Mouse (Mus musculus) thymus, adult 2 months (tissue): ENCODE data around the gene Mthfr. TPM values are rescaled to one million over a fixed set of nuclear protein-coding genes. Genes with fewer than 3 reads are reported as not detected.

Experiments used
- DNase-seq: peaks from one replicate; pipeline ENCODE4 v3.0.0; 2021
- H3K27ac ChIP-seq: fragments of 200-500 bp; 2 replicates; pipeline ENCODE4 v1.5.1; 2012; ENCODE audit warnings: low read length, control low read depth; ENCODE audit not compliant: control insufficient read depth, insufficient read depth
- H3K27me3 ChIP-seq: fragments of 200-500 bp; 2 replicates; pipeline ENCODE4 v1.6.1; 2012; ENCODE audit warnings: mild to moderate bottlenecking, low read length, moderate library complexity, mixed read lengths; ENCODE audit not compliant: control insufficient read depth, insufficient read depth
- H3K36me3 ChIP-seq: fragments of 200-500 bp; 2 replicates; pipeline ENCODE4 v1.6.1; 2012; ENCODE audit warnings: mild to moderate bottlenecking, low read length, moderate library complexity; ENCODE audit not compliant: control insufficient read depth, insufficient read depth
- H3K4me1 ChIP-seq: fragments of 200-500 bp; replicated peaks from 2 replicates; pipeline ENCODE4 v1.6.1; 2012; ENCODE audit warnings: low read length; ENCODE audit not compliant: control insufficient read depth, insufficient read depth
- H3K4me3 ChIP-seq: fragments of 200-500 bp; 2 replicates; pipeline ENCODE4 v1.5.1; 2012; ENCODE audit warnings: mild to moderate bottlenecking, low read length, control low read depth, moderate library complexity; ENCODE audit not compliant: control insufficient read depth, insufficient read depth
- CTCF ChIP-seq: fragments of 200-500 bp; IDR thresholded peaks from 2 replicates; pipeline ENCODE4 v1.5.1; 2012; ENCODE audit warnings: mild to moderate bottlenecking, control low read depth, low read length, moderate library complexity, borderline replicate concordance; ENCODE audit not compliant: control insufficient read depth, poor library complexity, insufficient read depth; ENCODE audit errors: extremely low read depth
- POLR2A ChIP-seq: fragments of 200-500 bp; IDR thresholded peaks from 2 replicates; pipeline ENCODE4 v1.6.1; 2012; ENCODE audit warnings: mild to moderate bottlenecking, low read length, control low read depth, moderate library complexity; ENCODE audit not compliant: control insufficient read depth, poor library complexity, insufficient read depth; ENCODE audit errors: extremely low read depth
- WGBS: fragments of 180-500 bp; shearing (Covaris S2); methylation state at CpG from one replicate; pipeline ENCODE4 v1.1.7; 2018; 5-methylcytosine and 5-hydroxymethylcytosine counted together
- polyA plus RNA-seq: library from polyadenylated mRNA; depleted of rRNA; stranded (reverse); fragments of >200 nt; gene quantifications from 2 replicates; pipeline ENCODE4 v1.2.3, GENCODE M21; 2012

The Mthfr gene
- polyA plus RNA-seq, 1 experiment: 30.2 TPM

- Histone ChIP-seq H3K4me3 (no peak overlapping the region), H3K27ac (no peak overlapping the region), H3K4me1 (peaks cover 37% of the 10 kb centered on the region), H3K27me3 (no peaks in the 10 kb centered on the region), H3K36me3 (peaks cover 27% of the 10 kb centered on the region)
- no peak for TF ChIP-seq CTCF
- TF ChIP-seq POLR2A: no peak
- 94% methylated on average over 1 of the region's 1 CpGs for WGBS
- DNase-seq: no peak
These were observed 41.7 kb downstream of the Mthfr start for GRCm38 (mm10) chr4:148080597-148080973.

- 97% methylated on average over 10 of the region's 10 CpGs for WGBS
- Histone ChIP-seq H3K27ac (no peak overlapping the region), H3K36me3 (peaks cover 27% of the 10 kb centered on the region), H3K4me3 (no peak overlapping the region), H3K27me3 (no peaks in the 10 kb centered on the region), H3K4me1 (peaks cover 41% of the 10 kb centered on the region)
- TF ChIP-seq CTCF (no peak), POLR2A (no peak)
- no peak for DNase-seq
These were observed 42.3 kb downstream of the Mthfr start for GRCm38 (mm10) chr4:148081201-148081600.

GRCm38 (mm10) chr4:148082257-148083044 lies 43.6 kb downstream of the Mthfr start:
- DNase-seq: peak; percentile 78
- peak; percentile 42; the same call in 1 of the 2 replicates for TF ChIP-seq CTCF
- TF ChIP-seq POLR2A: no peak
- H3K4me1 ChIP-seq: peaks cover 50% of the 10 kb centered on the region
- H3K27ac ChIP-seq: peak overlapping the region; percentile 92
- no peak overlapping the region for H3K4me3 ChIP-seq
- H3K27me3 ChIP-seq: no peaks in the 10 kb centered on the region
- peaks cover 27% of the 10 kb centered on the region for H3K36me3 ChIP-seq
- WGBS: 38% methylated on average over 12 of the region's 12 CpGs

- Histone ChIP-seq H3K36me3 (peaks cover 27% of the 10 kb centered on the region), H3K27ac (peak overlapping the region; percentile 92), H3K27me3 (no peaks in the 10 kb centered on the region), H3K4me1 (peaks cover 53% of the 10 kb centered on the region), H3K4me3 (peak overlapping the region; percentile 20)
- DNase-seq: peak; percentile 64
- 9% methylated on average over 21 of the region's 21 CpGs for WGBS
- TF ChIP-seq POLR2A (no peak), CTCF (no peak)
These were observed 44.5 kb downstream of the Mthfr start for GRCm38 (mm10) chr4:148083176-148083899.

- Histone ChIP-seq H3K4me3 (no peak overlapping the region), H3K4me1 (peaks cover 53% of the 10 kb centered on the region), H3K27me3 (no peaks in the 10 kb centered on the region), H3K27ac (peak overlapping the region; percentile 92), H3K36me3 (peaks cover 27% of the 10 kb centered on the region)
- DNase-seq: no peak
- WGBS: 61% methylated on average over 8 of the region's 8 CpGs
- TF ChIP-seq CTCF: no peak
- no peak for TF ChIP-seq POLR2A
These were observed 45.4 kb downstream of the Mthfr start for GRCm38 (mm10) chr4:148084261-148084714.

- Histone ChIP-seq H3K4me1 (peaks cover 53% of the 10 kb centered on the region), H3K36me3 (peaks cover 18% of the 10 kb centered on the region), H3K4me3 (peak overlapping the region; percentile 34), H3K27me3 (no peaks in the 10 kb centered on the region), H3K27ac (peak overlapping the region; percentile 93)
- WGBS: 46% methylated on average over 10 of the region's 10 CpGs
- DNase-seq: peak; percentile 54
- TF ChIP-seq CTCF (no peak), POLR2A (no peak; the same call in 1 of the 2 replicates)
These were observed 46.4 kb downstream of the Mthfr start for GRCm38 (mm10) chr4:148085131-148085906.
